Mouse (Mus musculus): ENCODE measurements around the gene Btf3. TPM values are rescaled to one million over a fixed set of nuclear protein-coding genes. Genes with fewer than 3 reads are reported as not detected.

Gene Btf3
- total RNA-seq, 2 experiments from 2014 or later = 260 to 270 TPM

GRCm38 (mm10) chr13:98349491-98349890 lies 32.7 kb upstream of the Btf3 start:
- intact Hi-C loops (cut with DNase I) = no loop called here
- DNase-seq = no peak

GRCm38 (mm10) chr13:98340506-98340905 lies 23.7 kb upstream of the Btf3 start:
- peak; percentile 70 to 78 for DNase-seq
- intact Hi-C loops (cut with DNase I) = no loop called here

- intact Hi-C loops (cut with DNase I) = no loop called here
- DNase-seq = no peak
Measured at GRCm38 (mm10) chr13:98336205-98336604, 19.4 kb upstream of the Btf3 start.

- intact Hi-C loops (cut with DNase I) = no loop called here
- peak in 1 of 2 experiments; percentile 34 for DNase-seq
Measured at GRCm38 (mm10) chr13:98332106-98332505, 15.3 kb upstream of the Btf3 start.

GRCm38 (mm10) chr13:98325034-98325433 lies 8.2 kb upstream of the Btf3 start:
- intact Hi-C loops (cut with DNase I) = no loop called here
- no peak for DNase-seq

- intact Hi-C loops (cut with DNase I) = loop anchor here (2.0 kb wide), 1 partner anchor 271 kb away; no protein-coding TSS in a partner anchor
- no peak for DNase-seq
Measured at GRCm38 (mm10) chr13:98317911-98318310, 1.1 kb upstream of the Btf3 start.

- intact Hi-C loops (cut with DNase I) = loop anchor here (2.0 kb wide), 1 partner anchor 272 kb away; no protein-coding TSS in a partner anchor
- no peak for DNase-seq
Measured at GRCm38 (mm10) chr13:98317246-98317677, 456 bp upstream of the Btf3 start.

- intact Hi-C loops (cut with DNase I) = loop anchor here (2.0 kb wide), 1 partner anchor 273 kb away; no protein-coding TSS in a partner anchor
- DNase-seq = no peak
Measured at GRCm38 (mm10) chr13:98316140-98316479, 696 bp downstream of the Btf3 start.

GRCm38 (mm10) chr13:98315124-98315523 lies 1.7 kb downstream of the Btf3 start:
- intact Hi-C loops (cut with DNase I) = no loop called here
- DNase-seq = no peak

GRCm38 (mm10) chr13:98313631-98314030 lies 3.2 kb downstream of the Btf3 start:
- intact Hi-C loops (cut with DNase I) = no loop called here

GRCm38 (mm10) chr13:98311597-98311996 lies 5.2 kb downstream of the Btf3 start:
- DNase-seq = no peak
- intact Hi-C loops (cut with DNase I) = no loop called here

More at GRCm38 (mm10) chr13:98313631-98314030, 3.2 kb downstream of the Btf3 start:
- DNase-seq = no peak

GRCm38 (mm10) chr13:98308724-98309123 lies 8.1 kb downstream of the Btf3 start:
- no peak for DNase-seq
- intact Hi-C loops (cut with DNase I) = no loop called here

- no peak for DNase-seq
- intact Hi-C loops (cut with DNase I) = no loop called here
Measured at GRCm38 (mm10) chr13:98308004-98308403, 8.8 kb downstream of the Btf3 start.

GRCm38 (mm10) chr13:98306852-98307475 lies 9.8 kb downstream of the Btf3 start:
- intact Hi-C loops (cut with DNase I) = no loop called here
- no peak for DNase-seq

GRCm38 (mm10) chr13:98306393-98306792 lies 10.4 kb downstream of the Btf3 start:
- no peak for DNase-seq
- intact Hi-C loops (cut with DNase I) = no loop called here

- intact Hi-C loops (cut with DNase I) = no loop called here
- DNase-seq = no peak
Measured at GRCm38 (mm10) chr13:98305257-98305656, 11.5 kb downstream of the Btf3 start.

GRCm38 (mm10) chr13:98298833-98299758 lies 17.7 kb downstream of the Btf3 start:
- DNase-seq = peak; percentile 79 to 88
- intact Hi-C loops (cut with DNase I) = no loop called here

GRCm38 (mm10) chr13:98297883-98298482 lies 18.8 kb downstream of the Btf3 start:
- intact Hi-C loops (cut with DNase I) = no loop called here
- DNase-seq = no peak

GRCm38 (mm10) chr13:98296072-98296471 lies 20.7 kb downstream of the Btf3 start:
- no peak for DNase-seq
- intact Hi-C loops (cut with DNase I) = no loop called here

- no peak for DNase-seq
- intact Hi-C loops (cut with DNase I) = no loop called here
Measured at GRCm38 (mm10) chr13:98291712-98292111, 25.1 kb downstream of the Btf3 start.

GRCm38 (mm10) chr13:98290719-98291118 lies 26.1 kb downstream of the Btf3 start:
- DNase-seq = no peak
- intact Hi-C loops (cut with DNase I) = no loop called here
